Mouse (Mus musculus) urinary bladder, postnatal 14 days (tissue): ENCODE data around the gene Ttc21a.
"Not testable (repeated sequence)": the region's sequence is repeated elsewhere in the genome, so short reads cannot be mapped to it uniquely, and the experiment has no call there.

ENCODE experiments used
- DNase-seq: peaks from one replicate; pipeline ENCODE4 v3.0.0; 2021; ENCODE audit warnings: low spot score

Ttc21a gene

GRCm38 (mm10) chr9:119999636-120000035 is 62.2 kb downstream of the Ttc21a start:
- peak; percentile 26 for DNase-seq

GRCm38 (mm10) chr9:120000761-120001160 is 63.4 kb downstream of the Ttc21a start:
- no peak for DNase-seq

GRCm38 (mm10) chr9:120001945-120002725 is 64.7 kb downstream of the Ttc21a start:
- DNase-seq = peak; percentile 91

GRCm38 (mm10) chr9:120002893-120003292 is 65.5 kb downstream of the Ttc21a start:
- DNase-seq = no peak

- no peak for DNase-seq
Observed at GRCm38 (mm10) chr9:120005936-120006335, 68.5 kb downstream of the Ttc21a start.

DNA sequence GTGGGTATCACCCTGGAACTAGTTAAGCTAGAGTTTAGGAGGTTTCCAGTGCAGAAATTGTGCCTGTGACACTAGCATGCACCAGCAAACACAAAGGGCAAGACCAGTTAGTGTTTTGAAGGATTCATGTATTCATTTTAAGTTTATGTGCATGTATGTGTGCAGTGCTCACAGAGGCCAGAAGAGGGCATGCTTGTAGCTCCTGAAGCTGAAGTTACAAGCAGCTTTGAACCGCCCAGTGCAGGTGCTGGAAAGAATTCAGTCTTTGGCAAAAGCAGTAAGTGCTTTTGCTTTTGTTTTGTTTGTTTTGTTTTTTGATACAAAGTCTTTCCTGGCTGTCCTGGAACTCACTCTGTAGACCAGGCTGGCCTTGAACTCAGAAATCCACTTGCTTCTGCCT is 70.4 kb downstream of the Ttc21a start:
- DNase-seq = no peak

- no peak for DNase-seq
Observed at GRCm38 (mm10) chr9:120009226-120009841, 71.9 kb downstream of the Ttc21a start.

GRCm38 (mm10) chr9:120009871-120010270 is 72.5 kb downstream of the Ttc21a start:
- no peak for DNase-seq

DNA sequence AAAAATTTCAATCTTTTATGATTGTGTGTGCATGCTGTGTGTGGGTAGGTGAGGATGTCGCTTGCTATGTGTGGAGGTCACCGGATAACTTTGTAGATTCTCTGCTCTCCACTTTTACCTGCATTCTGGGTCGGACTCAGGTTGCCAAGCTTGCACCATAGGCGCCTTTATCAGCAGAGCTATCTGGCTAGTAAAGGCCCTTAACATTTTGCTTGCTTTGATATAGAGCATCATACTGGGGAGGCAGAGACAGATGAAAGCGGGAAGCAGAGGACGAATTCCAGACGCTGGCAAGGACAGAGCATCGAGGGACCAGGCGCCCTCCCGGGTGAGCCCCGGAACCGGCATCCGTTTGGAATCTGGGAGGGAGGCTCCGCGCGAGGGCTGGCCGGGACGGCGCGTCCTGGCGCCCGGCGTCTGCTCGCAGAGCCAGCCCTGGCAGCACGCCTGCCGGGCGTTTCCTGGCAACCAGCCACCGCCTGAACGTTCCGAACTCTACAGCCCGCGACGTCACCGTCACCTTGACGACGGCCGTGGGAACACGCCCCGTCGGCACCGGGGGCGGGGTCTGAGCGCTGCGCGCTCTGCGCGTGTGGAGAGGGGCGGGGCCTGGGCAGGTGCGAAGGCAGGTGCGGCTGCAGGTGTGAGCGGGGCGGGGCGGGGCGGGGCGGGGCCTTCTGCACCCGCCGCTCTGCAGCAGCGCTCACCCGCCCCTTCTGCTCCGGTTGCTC is 73.5 kb downstream of the Ttc21a start:
- peak; percentile 99 for DNase-seq

DNA sequence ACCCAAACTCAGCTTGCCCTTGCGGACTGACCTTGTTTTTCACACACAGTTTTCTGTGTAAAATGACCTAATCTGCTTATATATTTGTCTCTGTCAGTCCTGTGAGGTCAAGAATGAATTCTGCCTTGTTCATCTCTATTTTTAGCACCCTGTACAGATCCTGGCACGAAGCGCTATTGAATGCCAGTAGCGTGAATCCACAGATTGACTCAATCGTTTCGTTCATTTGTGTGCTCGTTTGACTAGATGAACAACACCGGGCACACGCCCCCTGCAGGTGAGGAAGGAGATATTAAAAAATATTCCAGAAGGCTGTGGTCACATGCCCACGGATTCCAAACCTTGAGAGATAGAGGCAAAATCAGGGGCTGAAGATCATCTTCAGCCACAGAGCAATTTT is 74.1 kb downstream of the Ttc21a start:
- peak; percentile 81 for DNase-seq

- DNase-seq = not testable (repeated sequence)
Observed at GRCm38 (mm10) chr9:120012161-120012560, 74.8 kb downstream of the Ttc21a start.

GRCm38 (mm10) chr9:120012781-120013180 is 75.4 kb downstream of the Ttc21a start:
- no peak for DNase-seq

DNA sequence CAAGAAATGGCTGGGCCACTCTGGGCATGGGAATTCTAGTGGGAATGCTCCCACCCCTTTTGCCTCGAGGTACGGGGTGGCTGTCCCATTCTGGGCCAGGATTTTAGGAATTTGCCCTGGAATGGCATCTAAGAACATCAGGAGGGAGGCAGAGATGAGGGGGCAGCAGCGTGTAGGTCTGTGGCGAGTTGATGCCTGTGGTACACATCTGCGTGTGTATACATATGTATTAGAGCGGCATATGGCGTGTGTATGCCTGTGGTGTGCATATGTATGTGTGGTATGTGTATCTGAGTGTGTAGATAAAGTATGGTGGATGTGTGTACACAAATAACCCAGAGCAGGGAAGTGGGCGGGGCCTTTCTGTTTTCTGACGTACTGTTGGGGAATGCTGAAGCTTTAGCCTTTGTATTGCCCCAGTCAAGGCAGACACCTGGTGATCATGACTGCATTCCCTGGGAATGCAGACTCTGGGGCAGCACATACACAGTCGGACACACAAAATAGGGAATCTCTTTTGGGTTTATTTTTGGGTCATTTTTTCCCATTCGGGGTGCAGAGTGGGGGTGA is 75.9 kb downstream of the Ttc21a start:
- no peak for DNase-seq

DNA sequence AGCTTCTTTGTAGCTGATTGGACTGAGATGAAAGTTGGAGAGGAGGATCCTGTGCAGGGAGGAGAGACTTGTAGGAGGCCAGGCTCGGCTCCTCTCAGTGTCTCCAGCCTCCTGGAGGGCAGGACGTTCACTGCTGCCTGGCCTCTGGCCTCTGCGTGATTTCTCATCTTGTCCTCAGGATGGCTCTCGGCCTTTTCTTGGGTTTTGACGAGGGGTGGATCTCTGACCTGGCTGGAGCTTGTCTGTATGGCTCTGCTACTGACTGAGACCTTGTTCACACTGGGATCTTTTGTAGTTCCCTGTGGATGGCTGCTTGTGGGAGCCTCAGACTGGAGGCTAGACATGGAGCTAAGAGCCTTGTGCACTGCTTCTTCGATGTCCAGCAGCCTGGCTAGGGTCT is 77.4 kb downstream of the Ttc21a start:
- no peak for DNase-seq

DNA sequence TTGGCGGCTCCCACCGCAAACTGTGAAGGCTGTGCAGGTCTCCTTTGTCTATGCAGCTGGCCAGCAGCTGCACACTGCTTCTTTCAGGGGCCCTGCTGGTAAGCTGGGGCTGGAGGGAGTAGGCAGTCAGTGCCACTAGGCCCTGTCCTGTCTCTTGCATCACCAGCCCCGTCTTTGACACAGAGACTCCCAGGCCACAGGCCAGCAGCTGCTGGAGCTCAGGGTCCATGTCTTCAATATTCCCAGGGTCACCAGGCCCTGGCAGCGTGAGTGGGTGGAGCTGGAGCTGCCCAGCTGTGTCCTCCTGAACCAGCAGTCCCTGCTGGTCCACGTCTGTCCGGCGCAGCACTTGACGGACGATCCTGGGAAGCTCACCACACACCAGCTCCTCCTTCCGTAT is 79.5 kb downstream of the Ttc21a start:
- no peak for DNase-seq
